Mouse (Mus musculus) forebrain, embryonic 14.5 days (tissue): Measurements from ENCODE around the gene Galk2. TPM values are rescaled to one million over a fixed set of nuclear protein-coding genes. Genes with fewer than 3 reads are reported as not detected.

Experiments
- ATAC-seq: fragments of 200-750 bp; cut with Nextera tagmentation; 2 replicates; pipeline ENCODE4 v1.8.0; 2017; ENCODE audit warnings: mild to moderate bottlenecking, moderate library complexity
- DNase-seq: peaks from one replicate; pipeline ENCODE4 v3.0.0-alpha.2; 2015; ENCODE audit warnings: low spot score
- H3K27ac ChIP-seq: fragments of 300-500 bp; sonication (generic); 2 replicates; pipeline ENCODE4 v1.5.1; 2014; ENCODE audit warnings: low read depth, mild to moderate bottlenecking, control low read depth, low read length, moderate library complexity
- H3K27me3 ChIP-seq: fragments of 300-500 bp; sonication (generic); replicated peaks from 2 replicates; pipeline ENCODE4 v1.6.1; 2014; ENCODE audit warnings: low read length, control low read depth, mixed read lengths; ENCODE audit not compliant: control insufficient read depth, insufficient read depth
- H3K36me3 ChIP-seq: fragments of 300-500 bp; sonication (generic); 2 replicates; pipeline ENCODE4 v1.6.1; 2014; ENCODE audit warnings: low read length, control low read depth; ENCODE audit not compliant: control insufficient read depth, insufficient read depth
- H3K4me1 ChIP-seq: fragments of 300-500 bp; sonication (generic); 2 replicates; pipeline ENCODE4 v1.6.1; 2014; ENCODE audit warnings: antibody characterized with exemption, low read length, control low read depth; ENCODE audit not compliant: control insufficient read depth, insufficient read depth
- H3K4me2 ChIP-seq: fragments of 300-500 bp; sonication (generic); 2 replicates; pipeline ENCODE4 v1.6.1; 2014; ENCODE audit warnings: mild to moderate bottlenecking, control low read depth, low read length
- H3K4me3 ChIP-seq: fragments of 300-500 bp; sonication (generic); 2 replicates; pipeline ENCODE4 v1.5.1; 2014; ENCODE audit warnings: low read depth, low read length, control low read depth
- H3K9ac ChIP-seq: fragments of 300-500 bp; sonication (generic); 2 replicates; pipeline ENCODE4 v1.6.1; 2014; ENCODE audit warnings: mild to moderate bottlenecking, low read length, control low read depth, moderate library complexity
- H3K9me3 ChIP-seq: fragments of 300-500 bp; sonication (generic); replicated peaks from 2 replicates; pipeline ENCODE4 v1.6.1; 2016; ENCODE audit warnings: low read length, control low read depth, mixed read lengths; ENCODE audit not compliant: control insufficient read depth
- WGBS: fragments of 180-500 bp; shearing (Covaris S2); extraction: QIAGEN DNeasy Blood & Tissue Kit; methylation state at CpG from one replicate; pipeline ENCODE4 v1.1.7; 2014; 5-methylcytosine and 5-hydroxymethylcytosine counted together
- polyA plus RNA-seq: library from polyadenylated mRNA; unstranded; fragments of >200 nt; fragmentation: Nextera tagmentation; extraction: Ambion mirVana; gene quantifications from 2 replicates; pipeline ENCODE4 v1.2.1, GENCODE M21; 2014

Gene Galk2
- polyA plus RNA-seq, 1 experiment from 2014 or later: 32.8 TPM

DNA sequence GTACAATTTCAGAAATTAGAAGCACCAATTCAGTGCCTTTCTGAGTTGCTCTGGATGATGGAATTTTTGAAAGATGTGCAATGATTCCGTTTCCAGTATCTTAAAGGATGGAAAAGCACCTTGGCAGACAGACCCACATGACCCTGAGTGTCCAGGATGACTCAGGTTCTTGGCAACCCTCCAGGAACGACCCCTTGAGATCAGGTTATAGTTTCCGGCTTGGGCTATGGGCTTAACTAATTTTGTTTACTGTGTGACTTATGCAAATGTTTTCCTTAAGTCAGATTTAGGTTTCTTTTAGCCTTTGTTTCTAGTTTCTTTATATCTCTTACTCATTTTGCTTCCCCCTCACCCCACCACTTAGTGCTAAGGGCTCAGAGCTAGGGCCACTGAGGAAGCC lies 66.2 kb downstream of the Galk2 start:
- H3K9me3 ChIP-seq: no peaks in the 10 kb centered on the region
- H3K4me2 ChIP-seq: no peak overlapping the region
- no peak overlapping the region for H3K4me3 ChIP-seq
- no peaks in the 10 kb centered on the region for H3K27me3 ChIP-seq
- 86% methylated on average over 3 of the region's 3 CpGs for WGBS
- DNase-seq (no peak), ATAC-seq (no peak)
- H3K9ac ChIP-seq: no peak overlapping the region
- H3K36me3 ChIP-seq: 0 out of 2 replicates have a peak, but pooled peaks cover 3% of the 10 kb centered on the region
- no peak overlapping the region for H3K27ac ChIP-seq
- H3K4me1 ChIP-seq: no peaks in the 10 kb centered on the region

DNA sequence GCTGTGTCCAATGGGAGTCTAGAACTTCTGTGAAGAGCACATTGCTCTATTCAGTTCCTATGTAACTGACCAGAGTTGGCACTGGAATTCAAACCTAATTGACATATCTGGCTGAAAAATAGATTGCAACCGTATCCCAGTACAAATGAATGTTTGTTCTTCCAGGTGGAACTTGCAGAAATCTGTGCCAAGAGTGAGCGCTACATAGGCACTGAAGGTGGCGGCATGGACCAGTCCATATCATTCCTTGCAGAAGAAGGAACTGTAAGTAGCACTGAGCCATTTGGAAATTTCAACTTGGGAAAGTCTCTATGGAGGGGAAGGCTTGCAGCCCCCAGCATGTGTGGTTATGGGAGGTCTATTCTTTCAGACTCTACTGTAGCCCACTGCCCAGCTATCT lies 70.5 kb downstream of the Galk2 start:
- Histone ChIP-seq H3K9me3 (no peaks in the 10 kb centered on the region), H3K27me3 (no peaks in the 10 kb centered on the region), H3K27ac (no peak overlapping the region), H3K4me1 (no peaks in the 10 kb centered on the region), H3K4me2 (no peak overlapping the region), H3K36me3 (0 out of 2 replicates have a peak, but pooled peaks cover 3% of the 10 kb centered on the region), H3K9ac (no peak overlapping the region), H3K4me3 (no peak overlapping the region)
- 89% methylated on average over 3 of the region's 3 CpGs for WGBS
- no peak for ATAC-seq
- no peak for DNase-seq

DNA sequence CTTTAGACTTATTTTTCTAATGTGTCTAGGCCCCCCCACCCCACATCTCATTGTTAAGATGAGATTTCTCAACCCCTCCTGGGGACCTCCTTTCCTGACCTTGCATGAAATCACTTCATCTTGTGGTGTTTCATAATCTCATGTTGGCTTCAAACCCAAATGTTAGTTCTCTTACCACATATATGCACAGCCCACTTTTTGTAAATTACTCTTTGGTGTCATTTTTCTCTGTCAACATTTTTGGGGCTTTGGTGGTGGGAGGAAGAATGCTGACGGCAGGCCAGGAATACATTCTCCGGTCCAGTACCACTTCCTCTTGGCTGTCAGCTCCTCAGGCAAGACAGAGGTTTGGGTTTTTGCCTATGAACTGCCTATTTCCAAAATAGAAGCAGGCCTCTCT lies 71.0 kb downstream of the Galk2 start:
- H3K9me3 ChIP-seq: no peaks in the 10 kb centered on the region
- no peaks in the 10 kb centered on the region for H3K4me1 ChIP-seq
- H3K27me3 ChIP-seq: no peaks in the 10 kb centered on the region
- no peak overlapping the region for H3K4me3 ChIP-seq
- WGBS: 93% methylated on average over 2 of the region's 2 CpGs
- no peak overlapping the region for H3K9ac ChIP-seq
- H3K27ac ChIP-seq: no peak overlapping the region
- DNase-seq: no peak
- no peak for ATAC-seq
- H3K36me3 ChIP-seq: 0 out of 2 replicates have a peak, but pooled peaks cover 3% of the 10 kb centered on the region
- no peak overlapping the region for H3K4me2 ChIP-seq

DNA sequence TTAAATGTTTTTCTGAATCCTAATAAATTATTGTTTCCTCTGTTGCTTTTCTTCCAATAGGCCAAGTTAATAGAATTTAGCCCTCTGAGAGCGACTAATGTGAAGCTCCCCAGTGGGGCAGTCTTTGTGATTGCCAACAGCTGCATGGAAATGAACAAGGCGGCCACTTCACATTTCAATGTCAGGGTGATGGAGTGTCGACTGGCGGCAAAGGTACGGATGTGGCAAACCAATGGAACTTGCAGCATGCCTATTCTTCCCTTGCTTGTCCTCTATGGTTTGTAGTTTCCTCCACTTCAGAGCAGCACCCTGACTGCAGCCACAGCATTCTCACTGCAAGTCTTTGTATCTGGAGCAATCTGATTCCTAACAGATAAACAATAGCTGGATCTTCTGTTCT lies 72.3 kb downstream of the Galk2 start:
- ATAC-seq (peak; percentile 44; the same call in 1 of the 2 replicates), DNase-seq (peak; percentile 17)
- Histone ChIP-seq H3K9me3 (no peaks in the 10 kb centered on the region), H3K9ac (no peak overlapping the region), H3K27me3 (no peaks in the 10 kb centered on the region), H3K36me3 (0 out of 2 replicates have a peak, but pooled peaks cover 3% of the 10 kb centered on the region), H3K27ac (no peak overlapping the region), H3K4me3 (no peak overlapping the region), H3K4me2 (no peak overlapping the region), H3K4me1 (no peaks in the 10 kb centered on the region)
- 46% methylated on average over 5 of the region's 5 CpGs for WGBS

DNA sequence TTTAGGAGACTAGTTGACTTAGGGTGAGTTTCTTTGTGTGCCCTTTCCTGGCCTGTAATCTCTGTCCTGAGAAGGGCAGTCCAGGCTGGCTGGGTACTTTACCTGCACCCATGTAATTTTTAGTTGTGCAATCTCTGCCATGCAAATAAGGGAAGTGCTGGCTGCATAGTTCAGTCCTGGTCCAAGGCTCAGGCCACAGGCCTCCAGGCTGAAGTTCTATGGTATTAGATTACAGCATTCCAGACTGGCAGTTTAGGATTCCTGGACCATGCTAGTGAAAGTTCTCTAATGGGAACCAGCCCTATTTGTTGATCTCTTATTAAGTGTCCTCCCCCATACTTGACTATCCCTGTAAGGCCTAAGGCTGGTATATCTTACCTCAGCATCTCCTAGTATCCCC lies 73.8 kb downstream of the Galk2 start:
- DNase-seq (no peak), ATAC-seq (no peak)
- Histone ChIP-seq H3K9me3 (no peaks in the 10 kb centered on the region), H3K9ac (no peak overlapping the region), H3K4me3 (no peak overlapping the region), H3K36me3 (0 out of 2 replicates have a peak, but pooled peaks cover 3% of the 10 kb centered on the region), H3K4me1 (no peaks in the 10 kb centered on the region), H3K27ac (no peak overlapping the region), H3K4me2 (no peak overlapping the region), H3K27me3 (no peaks in the 10 kb centered on the region)

DNA sequence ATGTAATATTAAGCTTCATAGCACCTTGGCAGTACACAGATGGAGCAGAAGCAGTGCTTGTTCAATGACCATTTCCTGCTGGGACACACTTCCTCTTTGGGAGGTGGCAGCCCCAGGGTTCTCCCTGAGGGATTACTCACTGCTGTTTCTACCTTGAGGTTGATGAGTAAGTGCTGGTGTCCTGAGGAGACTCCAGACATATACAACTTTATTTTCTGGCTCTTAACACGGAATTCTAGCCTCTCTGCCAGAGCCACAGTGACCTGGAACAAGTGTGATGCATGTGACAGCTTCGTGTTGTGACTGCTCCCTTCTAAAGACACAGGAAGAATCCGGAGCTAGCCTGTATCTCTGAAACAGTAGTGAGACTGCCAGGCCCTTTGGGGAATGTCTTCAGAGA lies 75.1 kb downstream of the Galk2 start:
- Histone ChIP-seq H3K4me3 (no peak overlapping the region), H3K4me2 (no peak overlapping the region), H3K27me3 (no peaks in the 10 kb centered on the region), H3K36me3 (0 out of 2 replicates have a peak, but pooled peaks cover 3% of the 10 kb centered on the region), H3K27ac (no peak overlapping the region), H3K9ac (no peak overlapping the region), H3K4me1 (no peaks in the 10 kb centered on the region), H3K9me3 (no peaks in the 10 kb centered on the region)
- DNase-seq (no peak), ATAC-seq (no peak)
- 85% methylated on average over 3 of the region's 3 CpGs for WGBS

DNA sequence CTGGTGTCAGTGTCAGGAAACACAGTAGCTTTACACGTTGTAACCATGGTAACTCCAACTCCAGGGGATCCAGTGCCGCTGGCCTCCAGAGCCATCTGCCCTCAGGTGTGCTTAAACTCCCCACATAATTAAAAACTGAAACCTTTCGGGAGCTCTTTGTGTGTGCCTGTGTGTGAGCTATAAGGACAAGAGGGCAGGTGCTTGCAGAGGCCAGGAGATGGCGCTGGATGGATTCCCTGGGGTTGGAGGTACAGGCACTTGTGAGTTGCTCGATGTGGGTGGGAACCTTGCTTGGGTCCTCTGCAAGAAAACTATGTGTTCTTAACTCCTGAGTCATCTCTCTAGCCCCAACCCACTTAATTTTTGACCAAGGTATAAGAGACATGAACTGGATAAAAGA lies 77.5 kb downstream of the Galk2 start:
- DNase-seq (no peak), ATAC-seq (no peak)
- WGBS: 58% methylated on average over 5 of the region's 5 CpGs

DNA sequence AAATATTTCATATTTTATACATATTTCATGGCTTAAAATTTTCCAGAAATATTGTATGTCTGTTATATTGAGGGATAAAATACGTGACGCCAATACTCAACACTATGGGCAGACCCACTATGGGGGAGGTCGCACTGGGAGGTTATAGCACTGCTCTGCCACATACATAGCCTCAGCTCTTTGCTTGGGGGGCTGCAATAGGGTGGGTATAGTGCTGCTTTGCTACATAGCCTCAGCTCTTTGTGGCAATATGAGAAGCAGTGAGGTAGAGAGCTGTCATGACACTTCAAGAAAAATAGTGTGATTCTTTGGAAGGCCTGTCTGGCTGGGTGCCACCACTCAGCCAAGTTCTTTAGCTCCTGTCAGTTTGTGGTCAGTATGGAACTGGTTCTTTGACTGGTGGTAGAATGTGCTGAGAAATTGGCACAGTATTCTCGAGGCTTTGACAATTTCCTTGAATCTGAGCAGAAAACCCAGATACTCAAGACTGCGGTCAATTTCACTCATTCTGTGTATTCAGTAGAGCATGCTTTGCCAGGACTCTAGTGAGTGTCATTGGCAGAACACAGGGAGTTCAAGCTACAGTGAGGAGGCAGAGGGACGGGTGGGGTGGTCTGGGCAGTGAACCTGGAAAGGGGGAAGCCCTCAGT lies 80.2 kb downstream of the Galk2 start:
- Histone ChIP-seq H3K4me2 (no peak overlapping the region), H3K4me3 (no peak overlapping the region), H3K27me3 (no peaks in the 10 kb centered on the region), H3K27ac (no peak overlapping the region), H3K9me3 (no peaks in the 10 kb centered on the region), H3K4me1 (no peaks in the 10 kb centered on the region), H3K36me3 (no peaks in the 10 kb centered on the region), H3K9ac (no peak overlapping the region)
- peak; percentile 64 for DNase-seq
- peak; percentile 87 for ATAC-seq
- 68% methylated on average over 6 of the region's 6 CpGs for WGBS

More for the DNA sequence above, 77.5 kb downstream of the Galk2 start:
- Histone ChIP-seq H3K9ac (no peak overlapping the region), H3K4me3 (no peak overlapping the region), H3K27ac (no peak overlapping the region), H3K27me3 (no peaks in the 10 kb centered on the region), H3K4me1 (no peaks in the 10 kb centered on the region), H3K36me3 (no peaks in the 10 kb centered on the region), H3K4me2 (no peak overlapping the region), H3K9me3 (no peaks in the 10 kb centered on the region)

DNA sequence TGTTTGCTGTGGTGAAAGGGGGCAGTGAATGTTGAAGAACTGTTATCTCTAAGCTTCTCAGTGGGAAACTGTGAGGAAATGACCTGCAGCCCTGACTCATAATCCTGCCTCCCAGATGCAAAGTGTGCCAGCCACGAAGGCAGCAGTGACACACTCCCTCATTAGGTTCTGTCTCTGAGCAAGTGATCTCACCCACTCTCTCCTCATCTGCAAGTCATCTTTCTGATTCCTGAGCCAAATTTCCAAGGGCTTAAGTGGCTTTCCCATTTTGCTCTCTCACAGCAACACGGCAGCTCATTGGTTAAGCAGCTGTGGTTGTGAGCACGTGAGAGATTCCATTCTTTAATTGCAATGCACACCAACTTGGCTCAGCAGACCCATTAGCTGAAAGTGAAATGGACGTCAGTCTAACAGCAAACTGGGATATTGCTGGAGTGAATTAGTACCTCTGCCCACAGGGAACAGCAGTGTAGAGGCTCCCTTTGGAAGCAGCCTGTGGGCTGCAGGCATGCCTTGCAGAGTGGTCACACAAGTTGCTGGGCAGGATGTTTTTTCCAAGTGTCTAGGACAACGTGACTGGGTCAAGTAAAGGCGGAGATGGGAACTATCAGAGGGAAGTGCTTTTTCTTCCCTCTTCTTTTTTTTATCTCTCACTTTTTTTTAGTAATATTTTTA lies 82.3 kb downstream of the Galk2 start:
- no peaks in the 10 kb centered on the region for H3K4me1 ChIP-seq
- no peak overlapping the region for H3K27ac ChIP-seq
- WGBS: 67% methylated on average over 6 of the region's 6 CpGs
- H3K4me3 ChIP-seq: no peak overlapping the region
- DNase-seq (peak; percentile 25), ATAC-seq (0 out of 2 replicates have a peak, but pooled peaks have one; percentile 6)
- H3K36me3 ChIP-seq: no peaks in the 10 kb centered on the region
- H3K9me3 ChIP-seq: no peaks in the 10 kb centered on the region
- no peak overlapping the region for H3K4me2 ChIP-seq
- no peaks in the 10 kb centered on the region for H3K27me3 ChIP-seq
- no peak overlapping the region for H3K9ac ChIP-seq
